Mouse (Mus musculus) liver, postnatal 0 days (tissue): ENCODE data around the gene Cep295. TPM values are rescaled to one million over a fixed set of nuclear protein-coding genes. Genes with fewer than 3 reads are reported as not detected.

Source experiments
- ATAC-seq: fragments of 200-750 bp; cut with Nextera tagmentation; 2 replicates; pipeline ENCODE4 v1.8.0; 2017; ENCODE audit warnings: mild to moderate bottlenecking, moderate library complexity
- DNase-seq: peaks from one replicate; pipeline ENCODE4 v3.0.0-alpha.2; 2016
- H3K27ac ChIP-seq: fragments of 300-500 bp; sonication (generic); 2 replicates; pipeline ENCODE4 v1.5.1; 2014; ENCODE audit warnings: antibody characterized with exemption, moderate library complexity, mild to moderate bottlenecking, low read depth
- H3K27me3 ChIP-seq: fragments of 300-500 bp; sonication (generic); 2 replicates; pipeline ENCODE4 v1.6.1; 2014; ENCODE audit warnings: low read length, control low read depth, mixed read lengths; ENCODE audit not compliant: insufficient read depth
- H3K36me3 ChIP-seq: fragments of 300-500 bp; sonication (generic); replicated peaks from 2 replicates; pipeline ENCODE4 v1.6.1; 2014; ENCODE audit warnings: mild to moderate bottlenecking, control low read depth, low read length, moderate library complexity, mixed read lengths; ENCODE audit not compliant: insufficient read depth
- H3K4me1 ChIP-seq: fragments of 300-500 bp; sonication (generic); 2 replicates; pipeline ENCODE4 v1.6.1; 2014; ENCODE audit warnings: antibody characterized with exemption, mild to moderate bottlenecking, control low read depth; ENCODE audit not compliant: insufficient read depth
- H3K4me2 ChIP-seq: fragments of 300-500 bp; sonication (generic); 2 replicates; pipeline ENCODE4 v1.6.1; 2014; ENCODE audit warnings: low read depth, mild to moderate bottlenecking, low read length, moderate library complexity, mixed read lengths
- H3K4me3 ChIP-seq: fragments of 300-500 bp; sonication (generic); 2 replicates; pipeline ENCODE4 v1.5.1; 2014; ENCODE audit warnings: low read depth, low read length
- H3K9ac ChIP-seq: fragments of 300-500 bp; sonication (generic); replicated peaks from 2 replicates; pipeline ENCODE4 v1.6.1; 2014; ENCODE audit warnings: mild to moderate bottlenecking, moderate library complexity
- H3K9me3 ChIP-seq: fragments of 300-500 bp; sonication (generic); 2 replicates; pipeline ENCODE4 v1.6.1; 2016; ENCODE audit warnings: mild to moderate bottlenecking, control low read depth, low read length, mixed read lengths
- CTCF ChIP-seq: sonication (generic); IDR thresholded peaks from 2 replicates; pipeline ENCODE4 v1.5.1; 2016; ENCODE audit warnings: antibody characterized with exemption, low read depth
- EP300 ChIP-seq: IDR thresholded peaks from 2 replicates; pipeline ENCODE4 v1.6.1; 2016; ENCODE audit warnings: antibody characterized with exemption, low read depth, mild to moderate bottlenecking
- WGBS: fragments of 180-500 bp; shearing (Covaris S2); extraction: QIAGEN DNeasy Blood & Tissue Kit; methylation state at CpG from one replicate; pipeline ENCODE4 v1.1.7; 2014; ENCODE audit not compliant: insufficient replicate concordance; 5-methylcytosine and 5-hydroxymethylcytosine counted together
- polyA plus RNA-seq: library from polyadenylated mRNA; unstranded; fragments of >200 nt; fragmentation: Nextera tagmentation; extraction: Ambion mirVana; gene quantifications from 2 replicates; pipeline ENCODE4 v1.2.1, GENCODE M21; 2015

Cep295 gene
- polyA plus RNA-seq, 1 experiment from 2014 or later: 4.8 TPM

DNA sequence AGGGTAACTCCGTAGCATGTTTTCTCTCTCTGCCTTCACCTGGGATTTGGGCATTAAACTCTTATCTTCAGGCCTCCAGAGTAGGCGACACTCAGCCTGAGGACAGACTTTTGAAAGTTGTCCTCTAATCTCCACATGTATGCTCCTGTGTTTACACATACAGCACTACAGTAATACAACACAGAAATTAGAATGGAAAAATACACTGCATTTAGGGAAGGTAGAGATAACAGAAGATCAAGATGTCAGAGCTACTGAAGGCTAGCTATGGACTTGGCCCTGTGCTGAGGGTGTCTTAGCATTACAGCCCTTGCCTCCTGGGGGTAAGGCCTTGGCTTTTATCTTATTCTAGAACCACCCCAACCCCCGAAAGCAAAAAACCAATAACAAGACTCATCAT, 69.2 kb downstream of the Cep295 start:
- no peak for ATAC-seq
- H3K4me1 ChIP-seq: peaks cover 6% of the 10 kb centered on the region; the same call in 1 of the 2 replicates
- TF ChIP-seq EP300 (no peak), CTCF (no peak)
- 68% methylated on average over 3 of the region's 3 CpGs for WGBS
- H3K9ac ChIP-seq: no peak overlapping the region
- no peak overlapping the region for H3K27ac ChIP-seq
- H3K27me3 ChIP-seq: no peaks in the 10 kb centered on the region
- DNase-seq: no peak
- H3K36me3 ChIP-seq: peaks cover 15% of the 10 kb centered on the region; the same call in 1 of the 2 replicates
- H3K4me2 ChIP-seq: no peak overlapping the region
- no peaks in the 10 kb centered on the region for H3K9me3 ChIP-seq
- no peak overlapping the region for H3K4me3 ChIP-seq

- H3K27me3 ChIP-seq: no peaks in the 10 kb centered on the region
- no peak for ATAC-seq
- H3K4me2 ChIP-seq: no peak overlapping the region
- no peak for DNase-seq
- peaks cover 15% of the 10 kb centered on the region; the same call in 1 of the 2 replicates for H3K36me3 ChIP-seq
- WGBS: 54% methylated on average over 6 of the region's 6 CpGs
- TF ChIP-seq EP300 (no peak), CTCF (peak; percentile 21; the same call in 1 of the 2 replicates)
- H3K9ac ChIP-seq: no peak overlapping the region
- no peak overlapping the region for H3K27ac ChIP-seq
- H3K4me3 ChIP-seq: no peak overlapping the region
- no peaks in the 10 kb centered on the region for H3K9me3 ChIP-seq
- peaks cover 6% of the 10 kb centered on the region; the same call in 1 of the 2 replicates for H3K4me1 ChIP-seq
These were observed 69.7 kb downstream of the Cep295 start for GRCm38 (mm10) chr9:15287846-15288245.

DNA sequence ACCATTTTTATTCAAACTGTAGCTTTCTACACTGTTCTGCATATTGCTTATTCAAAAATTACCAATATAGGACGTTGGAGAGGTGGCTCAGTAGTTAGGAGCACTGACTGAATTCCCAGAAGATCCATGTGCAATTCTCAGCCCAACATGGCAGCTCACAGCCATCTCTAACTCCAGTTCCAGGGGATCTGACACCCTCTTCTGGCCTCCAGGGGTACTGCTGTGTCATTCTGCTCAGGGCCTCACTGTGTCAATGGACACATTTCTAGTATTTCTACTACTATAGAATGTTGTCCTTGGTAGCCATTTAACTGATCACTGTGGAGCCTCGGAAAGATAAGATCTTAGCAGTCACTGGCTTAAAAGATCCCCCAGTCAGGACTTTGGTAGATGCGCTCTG, 72.1 kb downstream of the Cep295 start:
- ATAC-seq: no peak
- 65% methylated on average over 3 of the region's 3 CpGs for WGBS
- H3K4me2 ChIP-seq: no peak overlapping the region
- H3K9me3 ChIP-seq: no peaks in the 10 kb centered on the region
- H3K36me3 ChIP-seq: peaks cover 13% of the 10 kb centered on the region; the same call in 1 of the 2 replicates
- peak; percentile 67 for TF ChIP-seq CTCF
- no peak for TF ChIP-seq EP300
- H3K4me3 ChIP-seq: no peak overlapping the region
- H3K27me3 ChIP-seq: no peaks in the 10 kb centered on the region
- no peak overlapping the region for H3K9ac ChIP-seq
- peaks cover 14% of the 10 kb centered on the region for H3K4me1 ChIP-seq
- no peak overlapping the region for H3K27ac ChIP-seq
- DNase-seq: peak; percentile 39

GRCm38 (mm10) chr9:15280491-15280879, 77.1 kb downstream of the Cep295 start:
- Histone ChIP-seq H3K4me1 (peaks cover 15% of the 10 kb centered on the region), H3K36me3 (peaks cover 17% of the 10 kb centered on the region), H3K4me3 (peak overlapping the region; percentile 96), H3K27ac (peak overlapping the region; percentile 91), H3K9ac (peak overlapping the region; percentile 73), H3K27me3 (no peaks in the 10 kb centered on the region), H3K9me3 (no peaks in the 10 kb centered on the region), H3K4me2 (peak overlapping the region; percentile 90)
- DNase-seq: no peak
- WGBS: 37% methylated on average over 5 of the region's 5 CpGs
- ATAC-seq: peak; percentile 7
- TF ChIP-seq CTCF: no peak
- peak; percentile 32; the same call in 1 of the 2 replicates for TF ChIP-seq EP300

GRCm38 (mm10) chr9:15279649-15280490, 77.7 kb downstream of the Cep295 start, which contains the start of gene Med17:
Gene Med17 (minus strand): TSS chr9:15279931.
- H3K4me1 ChIP-seq: peaks cover 15% of the 10 kb centered on the region

DNA sequence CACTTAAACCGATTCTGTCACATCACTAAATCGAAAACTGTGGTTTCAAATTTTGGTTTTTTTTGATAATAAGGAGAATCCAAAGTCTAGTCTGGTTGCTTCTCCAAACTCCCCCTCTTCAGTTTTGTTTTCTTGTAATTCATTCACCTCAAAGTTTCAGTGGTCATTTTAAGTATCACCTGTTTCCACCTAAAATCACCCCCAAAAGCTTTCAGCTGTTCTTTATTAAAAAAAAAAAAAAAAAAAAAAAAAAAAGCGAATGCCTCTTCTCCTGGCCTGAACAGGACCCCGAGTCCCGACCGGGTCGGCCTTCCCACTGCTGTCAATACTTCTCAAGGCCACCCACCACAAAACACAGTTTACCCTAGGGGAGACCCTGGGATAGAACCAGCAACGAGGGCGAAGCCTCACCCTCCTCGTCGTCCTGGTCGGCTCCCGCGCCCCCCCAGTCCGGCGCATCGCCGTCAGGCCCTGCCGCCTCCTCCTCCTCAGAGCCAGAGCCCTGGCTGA, 78.4 kb downstream of the Cep295 start:
- peak overlapping the region; percentile 90 for H3K4me2 ChIP-seq
- no peaks in the 10 kb centered on the region for H3K9me3 ChIP-seq
- peak overlapping the region; percentile 91 for H3K27ac ChIP-seq
- peaks cover 15% of the 10 kb centered on the region for H3K4me1 ChIP-seq
- no peak for DNase-seq
- peak overlapping the region; percentile 96 for H3K4me3 ChIP-seq
- ATAC-seq: no peak; the same call in 1 of the 2 replicates
- TF ChIP-seq EP300: no peak
- no peak for TF ChIP-seq CTCF
- no peaks in the 10 kb centered on the region for H3K27me3 ChIP-seq
- peak overlapping the region; percentile 90 for H3K9ac ChIP-seq
- 7% methylated on average over 19 of the region's 19 CpGs for WGBS
- peaks cover 29% of the 10 kb centered on the region for H3K36me3 ChIP-seq

More at GRCm38 (mm10) chr9:15279649-15280490, 77.7 kb downstream of the Cep295 start, which contains the start of gene Med17:
- Histone ChIP-seq H3K4me3 (peak within 1 kb of the TSS; percentile 96), H3K9ac (peak within 1 kb of the TSS; percentile 90), H3K27ac (peak within 1 kb of the TSS; percentile 91), H3K36me3 (peaks cover 23% of the 10 kb centered on the region), H3K4me2 (peak within 1 kb of the TSS; percentile 90), H3K27me3 (no peaks in the 10 kb centered on the region), H3K9me3 (no peaks in the 10 kb centered on the region)
- TF ChIP-seq CTCF (no peak), EP300 (peak; percentile 63; the same call in 1 of the 2 replicates)
- DNase-seq: peak; percentile 95
- under 1% methylated on average over 41 of the region's 57 CpGs for WGBS
- ATAC-seq: peak; percentile 97
